Mouse (Mus musculus) kidney, postnatal 14 days (tissue): ENCODE measurements at regions not wholly inside any gene's neighbourhood (a gene's known extent, or its start where the extent isn't known, plus 50 kb on each side); places are given as distances from the start of the nearest gene placed in this dataset.
"Not testable (repeated sequence)": the region's sequence is repeated elsewhere in the genome, so short reads cannot be mapped to it uniquely, and the experiment has no call there.

Experiments used
- DNase-seq: peaks from one replicate; pipeline ENCODE4 v3.0.0; 2022; ENCODE audit warnings: mixed read lengths

GRCm38 (mm10) chr1:181262496-181262895, 50.7 kb upstream of the Wdr26 start:
- DNase-seq, result no peak

GRCm38 (mm10) chr1:181263216-181263615, 51.4 kb upstream of the Wdr26 start:
- no peak for DNase-seq

GRCm38 (mm10) chr1:181270469-181270868, 58.7 kb upstream of the Wdr26 start:
- DNase-seq, result not testable (repeated sequence)

GRCm38 (mm10) chr1:181271164-181271563, 59.4 kb upstream of the Wdr26 start:
- DNase-seq, result no peak

- peak; percentile 47 for DNase-seq
Observed at GRCm38 (mm10) chr1:181271821-181272220, 60.0 kb upstream of the Wdr26 start.

GRCm38 (mm10) chr1:181272622-181273296, 61.0 kb upstream of the Wdr26 start:
- DNase-seq, result peak; percentile 89

- no peak for DNase-seq
Observed at GRCm38 (mm10) chr1:181273540-181274204, 61.9 kb upstream of the Wdr26 start.

- no peak for DNase-seq
Observed at GRCm38 (mm10) chr1:181280826-181281225, 69.0 kb upstream of the Wdr26 start.

- DNase-seq, result not testable (repeated sequence)
Observed at GRCm38 (mm10) chr1:181282986-181283385, 69.4 kb upstream of the Cnih3 start.

- not testable (repeated sequence) for DNase-seq
Observed at GRCm38 (mm10) chr1:181283539-181283938, 68.9 kb upstream of the Cnih3 start.

GRCm38 (mm10) chr1:181284301-181285197, 67.9 kb upstream of the Cnih3 start:
- no peak for DNase-seq

GRCm38 (mm10) chr1:181285600-181285999, 66.8 kb upstream of the Cnih3 start:
- DNase-seq, result no peak

GRCm38 (mm10) chr1:181286146-181286545, 66.3 kb upstream of the Cnih3 start:
- DNase-seq, result peak; percentile 63

GRCm38 (mm10) chr1:181287166-181287565, 65.3 kb upstream of the Cnih3 start:
- DNase-seq, result no peak

GRCm38 (mm10) chr1:181289385-181290035, 62.9 kb upstream of the Cnih3 start:
- DNase-seq, result no peak

GRCm38 (mm10) chr1:181291202-181291601, 61.2 kb upstream of the Cnih3 start:
- DNase-seq, result no peak

- no peak for DNase-seq
Observed at GRCm38 (mm10) chr1:181291966-181292365, 60.5 kb upstream of the Cnih3 start.

- peak; percentile 57 for DNase-seq
Observed at GRCm38 (mm10) chr1:181293079-181293865, 59.2 kb upstream of the Cnih3 start.

- DNase-seq, result no peak
Observed at GRCm38 (mm10) chr1:181295651-181296050, 56.8 kb upstream of the Cnih3 start.

GRCm38 (mm10) chr1:181298063-181298462, 54.4 kb upstream of the Cnih3 start:
- no peak for DNase-seq

- no peak for DNase-seq
Observed at GRCm38 (mm10) chr1:181299075-181299665, 53.3 kb upstream of the Cnih3 start.

- DNase-seq, result no peak
Observed at GRCm38 (mm10) chr1:181299826-181300225, 52.6 kb upstream of the Cnih3 start.
